Mouse (Mus musculus): ENCODE measurements around the gene Maml1.

DNA sequence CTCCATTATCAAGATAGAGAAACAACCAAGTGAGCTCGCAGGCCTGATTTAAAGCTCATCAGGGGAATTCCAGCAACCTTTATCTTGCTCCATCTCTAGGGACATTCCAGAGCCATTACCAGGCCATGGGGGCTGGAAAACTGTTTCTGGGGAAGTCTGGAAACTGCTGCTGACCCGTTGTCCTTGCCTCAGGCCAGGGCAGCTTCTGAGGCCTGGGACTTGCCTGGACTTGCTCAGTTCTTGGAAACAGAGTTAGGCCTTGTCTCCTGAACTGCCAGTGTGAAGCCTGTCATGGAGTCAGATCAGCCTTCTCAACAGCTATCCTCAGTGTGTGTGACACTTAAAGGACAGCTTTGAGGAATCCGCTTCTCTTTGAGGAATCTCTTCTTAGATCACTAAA lies 39.9 kb downstream of the Maml1 start:
- TF ChIP-seq CTCF (conservative IDR thresholded peaks at IDR 0.05; ENCODE audit: insufficient read depth, insufficient read length, low read depth, low read length) (no peak), POLR2A (IDR thresholded peaks at IDR 0.05; ENCODE audit: low read depth, low read length) (no peak)
